Mouse (Mus musculus) gastrocnemius, adult 2 months (tissue): Measurements from ENCODE around the gene Ifna11. TPM values are rescaled to one million over a fixed set of nuclear protein-coding genes. Genes with fewer than 3 reads are reported as not detected.
A peak's percentile ranks its signal among the peaks of the same experiment; 100 is the strongest.

ENCODE experiments used
- DNase-seq: peaks from one replicate; pipeline ENCODE4 v3.0.0; 2022
- H3K27ac ChIP-seq: fragments of 200-600 bp; 2 replicates; pipeline ENCODE4 v1.8.1; 2022; ENCODE audit warnings: mild to moderate bottlenecking
- H3K4me3 ChIP-seq: fragments of 200-600 bp; 2 replicates; pipeline ENCODE4 v1.8.1; 2022; ENCODE audit warnings: mild to moderate bottlenecking, moderate library complexity
- CTCF ChIP-seq: fragments of 200-600 bp; IDR thresholded peaks from 2 replicates; pipeline ENCODE4 v1.8.1; 2022; ENCODE audit warnings: antibody characterized with exemption, mild to moderate bottlenecking, moderate library complexity
- intact Hi-C: fragments of 180-260 bp; cut with DNase I; formaldehyde crosslinking; loops from one replicate; pipeline ENCODE4 v1.15.1; 2025
- total RNA-seq, 2 experiments: library from RNA; stranded (reverse); gene quantifications; 2 replicates each; pipeline ENCODE4 v1.2.3; 2021

Gene Ifna11
- total RNA-seq, 2 experiments from 2014 or later, result not detected

DNA sequence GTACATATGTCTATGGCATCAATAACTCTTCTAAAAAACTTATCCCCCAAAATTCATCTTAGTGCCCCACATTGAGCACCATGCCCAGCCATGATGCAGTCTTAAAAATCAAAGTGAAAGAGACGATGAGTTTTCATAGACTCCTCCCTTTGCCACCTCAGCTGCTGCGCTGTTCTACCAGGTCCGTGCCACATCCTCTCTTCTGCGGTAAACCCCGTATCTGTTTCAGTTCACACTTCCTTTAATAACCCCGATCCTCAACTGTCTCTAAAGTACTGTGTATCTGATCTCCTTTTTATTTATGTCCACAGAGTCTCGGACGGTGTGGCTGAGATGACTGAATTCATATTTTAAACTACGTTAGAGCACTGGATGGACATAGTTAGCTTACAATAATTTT, 44.8 kb downstream of the Ifna11 start:
- no peak overlapping the region for H3K4me3 ChIP-seq
- no peak overlapping the region for H3K27ac ChIP-seq
- intact Hi-C loops, result no loop called here
- no peak for TF ChIP-seq CTCF
- no peak for DNase-seq

DNA sequence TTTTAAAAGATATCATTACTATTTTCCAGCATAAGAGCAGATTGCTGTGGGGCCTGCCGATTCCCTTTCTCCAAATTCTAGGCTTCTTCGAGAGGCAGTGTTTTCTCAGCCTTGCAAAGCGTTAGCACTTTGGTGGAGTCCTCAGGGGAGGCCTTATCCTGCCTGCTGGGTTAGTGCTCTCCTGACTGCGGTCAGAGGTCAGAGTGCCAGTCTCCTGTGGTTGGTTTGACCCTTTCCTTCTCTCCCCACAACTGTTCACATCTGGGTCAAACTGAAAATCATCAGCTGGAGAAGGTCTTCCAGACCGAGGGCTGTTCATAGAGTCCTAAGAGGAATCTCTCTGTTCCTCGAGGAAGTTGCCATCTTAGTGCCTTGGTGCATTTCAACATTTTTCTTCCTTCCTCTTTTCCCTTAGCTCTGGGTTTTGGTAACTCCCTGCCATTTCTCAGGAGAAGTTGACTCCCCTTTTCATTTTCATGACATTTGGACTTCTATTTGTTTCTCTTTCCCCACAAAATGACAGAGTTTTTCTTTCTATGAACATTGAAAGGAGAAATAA, 45.3 kb downstream of the Ifna11 start:
- DNase-seq, result no peak
- Histone ChIP-seq H3K4me3 (no peak overlapping the region), H3K27ac (no peak overlapping the region)
- intact Hi-C loops, result no loop called here
- no peak for TF ChIP-seq CTCF

DNA sequence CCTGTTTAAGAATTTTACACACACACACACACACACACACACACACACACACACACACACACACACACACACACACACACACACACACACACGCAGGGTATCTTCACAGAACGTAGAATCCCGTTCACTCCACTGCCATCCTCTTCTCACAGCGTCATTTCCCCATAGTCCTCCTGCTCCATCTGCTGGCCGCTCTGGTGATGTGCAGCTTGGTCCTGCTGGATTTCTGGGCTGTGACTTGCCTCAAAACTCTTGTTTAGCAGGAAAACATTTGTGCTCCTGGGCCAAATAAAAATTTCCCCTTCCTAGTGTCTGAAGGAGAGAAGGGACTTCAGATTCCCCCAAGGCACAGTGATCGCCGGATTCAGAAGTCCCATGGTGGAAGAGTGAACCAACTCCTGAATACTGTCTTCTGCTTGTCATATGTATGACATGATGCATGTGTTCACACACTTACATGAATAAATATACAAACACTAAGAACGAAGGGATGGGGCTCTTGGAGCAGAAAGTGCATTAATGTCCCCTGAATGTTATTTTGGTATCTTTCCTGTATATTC, 47.7 kb downstream of the Ifna11 start:
- DNase-seq, result peak; percentile 71
- intact Hi-C loops, result no loop called here

DNA sequence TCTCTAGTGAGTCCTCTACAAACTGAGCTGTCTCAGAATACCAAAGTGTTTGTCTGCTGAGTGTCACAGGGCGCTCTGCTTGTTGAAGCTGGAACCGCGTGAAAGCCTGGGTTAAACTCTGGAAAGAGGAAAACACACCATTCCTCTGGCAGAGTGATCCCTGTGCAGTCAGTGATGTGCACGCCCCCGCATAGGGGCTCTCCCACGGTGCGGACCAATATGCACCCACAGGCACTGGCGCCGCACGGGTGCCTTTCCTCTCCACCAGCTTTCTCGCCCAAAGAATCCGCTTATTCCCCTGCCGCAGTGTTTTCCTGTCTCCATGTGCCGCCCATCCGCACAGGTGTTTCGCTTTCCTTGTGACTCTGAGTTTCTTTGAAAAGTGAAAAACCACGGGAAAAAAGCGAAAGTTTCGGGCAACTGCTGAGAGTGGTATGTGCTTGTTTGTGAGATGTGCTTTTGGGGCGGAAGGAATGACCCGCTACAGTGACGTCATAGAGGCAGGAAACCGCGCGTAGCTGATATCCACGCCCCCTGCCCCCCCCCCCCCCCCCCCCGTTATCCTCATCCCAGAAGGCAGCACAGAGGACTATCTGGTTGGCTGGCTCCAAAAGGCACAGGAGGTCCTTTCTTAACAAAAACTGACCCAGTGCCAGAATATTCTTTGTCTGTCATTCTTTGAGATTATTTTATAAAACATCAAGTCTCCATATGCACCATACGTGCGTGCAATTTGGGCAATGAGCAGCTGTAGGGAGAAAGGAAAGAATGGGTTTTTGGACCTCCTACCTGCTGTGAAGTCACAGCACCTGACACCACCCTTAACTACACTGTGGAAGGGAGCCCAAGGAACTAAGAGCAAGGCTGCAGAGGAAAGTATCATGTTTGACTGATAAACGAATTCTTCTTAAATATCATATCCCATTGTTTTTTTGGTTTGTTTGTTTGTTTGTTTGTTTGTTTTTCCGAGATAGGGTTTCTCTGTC, 48.5 kb downstream of the Ifna11 start:
- intact Hi-C loops, result no loop called here

More for the DNA sequence above, 47.7 kb downstream of the Ifna11 start:
- Histone ChIP-seq H3K27ac (peak overlapping the region; percentile 66; the same call in 1 of the 2 replicates), H3K4me3 (peak overlapping the region; percentile 76)
- TF ChIP-seq CTCF, result peak; percentile 81

More for the DNA sequence above, 48.5 kb downstream of the Ifna11 start:
- peak overlapping the region; percentile 76 for H3K4me3 ChIP-seq
- H3K27ac ChIP-seq, result peak overlapping the region; percentile 66
- no peak for DNase-seq
- no peak for TF ChIP-seq CTCF

Other genes with a start within 250 kb of the Ifna11 start
- gene Ifna14, start 248.2 kb upstream of the Ifna11 start, total RNA-seq, result not detected
- gene Ifna9, start 227.6 kb upstream of the Ifna11 start, total RNA-seq, result not detected
- not detected for gene Ifna12, start 216.6 kb upstream of the Ifna11 start, total RNA-seq
- gene C87499, start 185.5 kb upstream of the Ifna11 start, total RNA-seq, result not detected
- gene Ifna13, start 175.5 kb upstream of the Ifna11 start, total RNA-seq, result not detected
- gene Ifna16, start 143.0 kb upstream of the Ifna11 start, total RNA-seq, result not detected
- gene Ifna2, start 136.0 kb upstream of the Ifna11 start, total RNA-seq, result not detected
- not detected for gene Ifnab, start 128.6 kb upstream of the Ifna11 start, total RNA-seq
- gene Gm26566, start 98.2 kb upstream of the Ifna11 start, total RNA-seq, result under 1 TPM; 0.22 to 0.48 TPM
- 10 to 100 TPM; 51.6 to 58.9 TPM for gene Klhl9, start 97.5 kb upstream of the Ifna11 start, total RNA-seq
- not detected for gene Gm13271, start 65.1 kb upstream of the Ifna11 start, total RNA-seq
- not detected for gene Gm13283, start 59.8 kb upstream of the Ifna11 start, total RNA-seq
- gene Gm13290, start 46.1 kb upstream of the Ifna11 start, total RNA-seq, result not detected
- gene Gm13289, start 43.0 kb upstream of the Ifna11 start, total RNA-seq, result not detected
- gene Gm13272, start 40.1 kb upstream of the Ifna11 start, total RNA-seq, result not detected
- not detected for gene Ifnz, start 37.8 kb upstream of the Ifna11 start, total RNA-seq
- gene Gm13276, start 34.2 kb upstream of the Ifna11 start, total RNA-seq, result not detected
- not detected for gene Gm13277, start 31.3 kb upstream of the Ifna11 start, total RNA-seq
- not detected for gene Gm13278, start 28.4 kb upstream of the Ifna11 start, total RNA-seq
- not detected for gene Gm13275, start 25.5 kb upstream of the Ifna11 start, total RNA-seq
- gene Gm13279, start 22.6 kb upstream of the Ifna11 start, total RNA-seq, result not detected
- gene Gm13285, start 20.3 kb upstream of the Ifna11 start, total RNA-seq, result not detected
- not detected for gene Gm13287, start 16.7 kb upstream of the Ifna11 start, total RNA-seq
- not detected for gene Gm13288, start 14.4 kb upstream of the Ifna11 start, total RNA-seq
- gene Ifna7, start 3.7 kb upstream of the Ifna11 start, total RNA-seq, result not detected
- gene Ifna6, start 7.5 kb downstream of the Ifna11 start, total RNA-seq, result not detected
- not detected for gene Ifna5, start 15.6 kb downstream of the Ifna11 start, total RNA-seq
- not detected for gene Ifna4, start 21.9 kb downstream of the Ifna11 start, total RNA-seq
- not detected for gene Ifna1, start 30.1 kb downstream of the Ifna11 start, total RNA-seq
- not detected for gene Ifne, start 60.2 kb downstream of the Ifna11 start, total RNA-seq